Mouse (Mus musculus) heart, postnatal 0 days (tissue): Measurements from ENCODE around the gene Cyp24a1.

Experiments
- CTCF ChIP-seq: IDR thresholded peaks from 2 replicates; pipeline ENCODE4 v1.5.1; 2016; ENCODE audit warnings: antibody characterized with exemption, control low read depth, low read depth
- EP300 ChIP-seq: IDR thresholded peaks from 2 replicates; pipeline ENCODE4 v1.6.1; 2016; ENCODE audit warnings: antibody characterized with exemption, low read depth

DNA sequence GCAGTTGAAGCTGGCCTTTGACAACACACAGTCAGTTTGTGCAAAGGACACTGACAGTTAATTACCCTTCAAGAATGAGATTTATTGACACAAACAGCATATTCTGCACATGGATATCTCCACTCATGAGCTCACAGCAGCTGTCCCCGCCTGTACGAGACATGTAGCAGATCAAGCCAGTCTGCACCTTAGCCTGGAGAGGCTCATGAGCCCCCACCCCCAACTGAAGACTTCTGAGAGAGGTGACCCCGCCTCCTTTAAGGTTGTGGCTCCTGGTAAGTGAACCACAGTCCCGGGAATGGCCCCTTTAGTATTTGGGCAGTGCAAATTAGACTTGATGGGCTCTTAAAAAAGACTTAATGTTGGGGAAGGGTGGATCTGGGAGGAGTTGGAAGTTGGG lies 48.8 kb upstream of the Cyp24a1 start:
- TF ChIP-seq EP300: no peak
- no peak for TF ChIP-seq CTCF
